Mouse (Mus musculus): Measurements from ENCODE around the gene Fam49a.
"Not testable (repeated sequence)": the region's sequence is repeated elsewhere in the genome, so short reads cannot be mapped to it uniquely, and the experiment has no call there.

Gene Fam49a

DNA sequence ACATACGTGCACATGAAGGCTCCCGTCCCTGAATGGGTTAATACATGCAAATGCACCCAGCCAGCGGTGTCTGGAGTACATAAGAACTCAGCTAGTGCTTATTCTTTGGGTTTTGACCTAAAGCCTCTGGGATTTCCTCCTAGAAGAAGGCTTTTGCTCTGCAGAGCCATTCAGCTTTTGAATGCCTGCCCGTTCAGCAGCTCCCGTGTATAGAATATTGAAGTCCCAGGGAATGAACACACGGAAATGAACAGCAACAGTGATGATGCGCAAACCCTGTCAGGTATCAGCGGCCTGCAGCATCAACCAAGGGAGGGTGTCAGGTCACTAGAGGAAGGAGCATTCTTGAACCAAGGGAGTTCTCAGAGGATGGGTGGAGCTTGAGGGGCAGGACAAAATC lies 52.4 kb downstream of the Fam49a start:
- DNase-seq (ENCODE audit: low read depth) = no peak

DNA sequence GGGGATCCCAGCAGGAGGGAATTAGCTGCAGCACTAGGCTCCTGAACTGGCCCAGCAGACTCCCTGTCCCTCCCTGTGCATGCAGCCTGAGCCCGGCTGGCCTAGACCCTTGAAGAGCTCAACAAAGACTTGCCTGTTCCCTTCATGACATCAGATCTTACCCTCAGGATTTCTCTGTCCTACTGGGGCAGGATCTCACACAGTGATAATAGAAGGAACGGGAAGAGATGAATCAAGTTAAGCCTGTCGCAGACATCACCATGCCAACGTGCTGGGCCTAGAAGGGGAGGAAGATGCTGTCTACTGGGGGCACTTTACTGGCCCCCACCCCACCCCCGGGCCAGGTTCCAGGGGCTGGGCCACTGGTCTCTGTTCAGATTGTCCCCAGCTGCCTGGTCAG lies 53.1 kb downstream of the Fam49a start:
- DNase-seq (ENCODE audit: low read depth) = no peak

DNA sequence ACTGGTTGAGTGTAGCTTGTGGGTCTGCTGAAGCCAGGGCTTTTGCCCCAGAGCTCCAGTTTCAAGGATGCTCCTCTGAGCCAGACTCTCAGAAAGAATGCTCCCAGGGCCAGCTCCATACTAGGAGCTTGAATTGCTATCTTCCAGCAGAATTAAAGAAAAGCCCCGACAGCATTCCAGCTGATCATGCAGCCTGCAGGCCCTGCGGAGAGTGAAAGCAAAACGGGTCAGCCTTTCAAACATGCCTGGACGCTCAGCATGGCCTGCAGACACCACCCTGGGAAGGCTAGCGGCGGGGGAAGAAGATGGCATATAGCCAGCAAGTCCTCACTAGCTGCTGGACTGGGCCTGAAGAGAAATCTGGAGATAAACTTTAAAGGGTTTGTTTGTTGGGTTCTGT lies 55.0 kb downstream of the Fam49a start:
- no peak for DNase-seq (ENCODE audit: low read depth)

DNA sequence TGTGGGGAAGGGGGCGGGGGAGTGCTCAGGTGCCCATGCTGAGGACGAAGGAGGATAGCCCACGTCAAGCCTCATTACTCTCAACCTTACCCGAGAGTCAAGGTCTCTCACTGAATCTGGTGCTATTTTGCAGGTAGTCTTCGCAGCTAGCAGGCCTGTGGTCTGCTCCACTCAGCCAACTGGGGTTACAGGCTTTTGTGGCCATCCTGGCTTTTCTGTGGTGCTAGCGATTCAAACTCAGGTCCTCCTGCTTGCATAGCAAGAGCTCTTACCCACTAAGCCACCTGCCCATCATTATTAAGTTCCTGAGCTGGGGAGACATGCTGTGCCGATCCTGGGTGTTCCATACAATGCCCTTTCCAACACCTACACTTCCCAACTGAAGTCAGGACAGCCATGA lies 55.7 kb downstream of the Fam49a start:
- no peak for DNase-seq (ENCODE audit: low read depth)

DNA sequence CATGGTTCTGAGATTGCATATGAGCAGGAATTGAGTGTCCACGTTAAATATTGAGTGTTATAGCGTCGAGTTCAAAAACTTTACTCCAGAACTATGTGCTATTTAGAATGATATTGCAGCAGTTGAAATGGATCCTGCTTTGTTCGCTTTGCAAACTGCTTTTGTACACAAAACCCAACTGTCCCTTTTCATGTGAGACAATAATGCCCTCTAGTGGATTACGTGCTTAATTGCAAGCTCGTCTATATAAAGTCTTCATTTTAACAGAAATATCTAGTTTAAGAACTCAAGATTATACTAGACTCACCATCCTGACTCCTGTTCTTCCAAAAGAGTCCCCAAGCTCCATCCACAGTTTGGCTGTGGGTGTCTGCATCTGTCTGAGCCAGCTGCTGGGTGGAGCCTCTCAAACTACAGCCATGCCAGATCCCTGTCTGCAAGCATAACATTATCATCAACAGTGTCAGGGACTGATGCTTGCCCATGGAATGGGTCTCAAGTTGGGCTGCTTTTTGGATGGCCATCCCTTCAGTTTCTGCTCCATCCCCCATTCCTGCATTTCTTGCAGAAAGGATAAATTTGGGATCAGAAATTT lies 56.3 kb downstream of the Fam49a start:
- peak; percentile 75 for DNase-seq (ENCODE audit: low read depth)

DNA sequence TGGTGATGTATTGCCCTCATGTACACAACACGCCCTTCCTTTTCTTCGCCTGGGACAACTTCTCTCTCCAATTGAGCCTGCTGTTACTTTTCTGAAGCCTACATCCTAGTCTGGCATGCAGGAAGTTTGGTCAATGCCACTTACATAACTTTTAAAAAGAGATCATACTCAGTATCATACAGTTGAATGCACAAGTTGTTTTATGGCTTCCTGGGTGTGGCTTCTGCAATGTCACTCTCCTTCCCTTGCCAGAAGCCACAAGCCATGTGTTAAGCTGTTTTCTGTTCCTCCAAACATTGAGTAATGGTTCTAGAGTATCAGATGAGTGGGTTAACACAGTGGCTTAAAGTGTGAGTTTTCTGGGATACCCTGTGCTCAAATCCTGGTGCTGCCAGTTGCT lies 58.8 kb downstream of the Fam49a start:
- peak; percentile 42 for DNase-seq (ENCODE audit: low read depth)

DNA sequence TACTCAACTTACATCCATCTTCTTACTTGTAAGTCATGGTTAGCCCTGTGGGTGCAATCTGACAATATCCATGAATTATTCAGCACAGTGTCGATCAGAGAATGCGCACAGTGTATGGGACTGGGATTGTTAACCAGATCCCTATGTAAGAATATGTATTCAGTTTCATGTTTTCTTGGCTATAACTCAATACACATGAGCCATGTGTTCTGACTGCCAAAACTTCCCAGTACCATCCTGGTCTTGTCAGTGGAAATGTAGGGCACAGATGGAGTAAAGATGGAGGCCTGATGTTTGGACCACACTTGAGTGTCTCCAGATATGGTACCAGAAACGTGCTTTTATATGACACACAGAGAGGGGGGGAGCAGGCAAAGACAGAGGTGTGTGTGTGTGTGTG lies 59.2 kb downstream of the Fam49a start:
- DNase-seq (ENCODE audit: low read depth) = no peak

DNA sequence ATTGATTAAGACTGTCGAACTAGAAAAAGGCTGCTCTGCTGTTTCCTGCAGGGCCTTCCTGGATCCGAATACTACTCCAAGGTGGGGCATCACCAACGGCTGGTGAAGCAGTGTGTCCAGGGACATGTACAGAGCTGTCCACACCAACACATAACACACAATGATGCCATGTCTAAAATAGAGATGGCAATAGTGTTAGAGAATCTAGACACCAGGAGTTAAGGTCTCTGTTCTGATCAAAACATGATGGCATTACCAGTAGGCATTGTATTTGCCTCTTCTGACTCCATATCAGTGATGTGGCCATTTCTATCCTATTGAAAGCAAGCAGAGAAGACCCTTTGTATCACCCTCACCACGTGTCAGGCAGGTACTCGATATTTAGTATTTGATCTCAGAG lies 61.1 kb downstream of the Fam49a start:
- no peak for DNase-seq (ENCODE audit: low read depth)

DNA sequence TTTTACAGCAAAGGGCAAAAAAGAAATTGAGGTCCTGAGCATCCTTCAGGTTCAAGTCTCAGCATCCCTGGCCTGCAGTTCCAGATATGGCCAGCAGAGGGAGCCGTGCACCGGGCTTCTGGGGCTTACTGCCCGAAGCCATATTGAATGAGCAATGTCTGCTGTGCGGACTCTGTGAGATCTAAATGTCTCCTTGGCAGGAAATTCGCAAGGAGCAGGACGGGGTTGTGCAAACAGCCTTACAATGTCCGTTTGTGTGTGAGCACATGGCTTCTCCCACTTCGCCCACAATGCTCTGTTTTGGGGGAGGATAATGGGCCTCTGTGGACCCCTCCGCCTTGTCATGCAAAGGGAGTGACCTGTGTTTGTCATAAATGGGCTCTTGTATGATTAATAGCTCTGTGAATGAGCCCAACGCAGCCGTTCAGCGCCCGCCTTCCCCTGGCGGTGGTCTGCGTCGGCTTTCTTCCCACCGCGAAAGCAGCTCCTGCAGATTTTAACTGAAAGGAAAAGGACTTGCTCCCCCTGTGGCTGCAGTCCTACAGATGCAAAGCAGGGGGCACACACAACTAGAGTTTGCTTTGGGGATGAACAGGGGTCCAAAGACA lies 61.8 kb downstream of the Fam49a start:
- peak; percentile 89 for DNase-seq (ENCODE audit: low read depth)

DNA sequence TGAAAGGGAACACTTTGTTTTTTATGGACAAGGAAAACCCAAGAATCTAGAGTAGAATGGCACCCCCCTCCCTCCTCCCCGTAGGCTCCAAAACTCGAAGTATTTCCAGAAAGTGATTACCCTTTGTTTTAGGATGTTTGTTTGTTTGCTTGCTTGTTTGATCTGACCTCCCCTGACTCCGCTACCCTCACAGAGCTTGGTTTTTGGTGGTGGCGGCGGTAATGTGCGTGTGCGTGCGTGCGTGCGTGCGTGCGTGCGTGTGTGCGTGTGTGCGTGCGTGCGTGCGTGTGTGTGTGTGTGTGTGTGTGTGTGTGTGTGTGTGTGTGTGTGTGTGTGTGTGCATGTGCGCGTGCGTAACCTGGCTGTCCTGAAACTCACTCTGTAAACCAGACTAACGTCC lies 62.3 kb downstream of the Fam49a start:
- DNase-seq (ENCODE audit: low read depth) = not testable (repeated sequence)

DNA sequence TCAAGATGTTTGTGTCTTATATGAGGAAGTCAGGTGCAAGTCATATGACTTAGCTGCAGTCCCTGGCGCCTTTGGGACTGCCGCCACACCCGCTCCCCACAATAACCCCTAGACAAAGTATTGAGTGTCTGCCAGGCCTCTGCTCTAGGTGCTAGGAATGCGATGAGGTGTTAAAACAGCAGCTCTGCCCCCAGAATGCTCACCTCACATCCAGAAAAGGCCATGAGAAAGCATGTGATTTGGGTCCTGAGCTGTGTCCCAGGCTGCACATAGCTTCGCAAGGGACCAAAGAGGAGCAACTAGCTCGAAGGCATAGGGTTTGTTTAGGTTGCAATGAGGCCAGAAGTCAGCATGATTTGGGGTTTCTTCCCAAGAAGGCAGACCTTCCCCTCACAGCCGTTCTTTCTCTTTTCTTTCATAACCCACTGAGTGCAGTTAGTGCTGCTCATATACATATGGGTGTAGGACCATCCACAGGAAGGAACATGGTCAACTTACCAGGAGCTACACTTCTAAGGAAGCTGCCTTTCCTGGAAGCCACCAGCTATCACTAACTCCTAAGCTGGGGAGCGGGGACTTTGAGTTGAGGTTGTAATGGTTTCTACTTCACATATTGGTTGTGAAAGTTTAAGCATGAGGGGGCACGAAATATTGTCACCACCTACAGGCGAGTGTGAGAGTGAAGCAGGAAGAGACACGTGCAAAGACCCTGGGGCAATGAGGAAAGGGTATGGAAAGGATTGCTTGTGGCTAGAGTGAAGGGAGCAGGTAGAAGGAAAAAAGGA lies 71.8 kb downstream of the Fam49a start:
- DNase-seq (ENCODE audit: low read depth) = no peak

DNA sequence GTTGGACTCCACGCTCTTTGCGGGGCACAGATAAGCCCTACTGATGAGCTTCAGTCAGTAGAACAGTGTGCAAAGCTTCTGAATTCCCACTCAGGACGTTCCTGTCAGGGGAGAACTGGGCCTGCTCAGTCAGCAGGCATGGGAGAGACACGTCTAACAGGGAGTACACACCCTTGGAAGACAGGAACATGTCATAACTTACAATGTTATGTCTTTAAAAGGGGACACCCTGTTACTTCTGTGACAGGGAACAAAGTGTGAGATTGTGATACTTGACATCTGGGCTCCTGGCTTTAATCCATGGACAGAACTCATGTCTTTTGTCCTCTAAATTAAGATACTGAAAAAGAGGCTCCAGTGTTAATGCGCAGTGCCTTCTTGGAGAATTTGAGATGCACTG lies 72.5 kb downstream of the Fam49a start:
- no peak for DNase-seq (ENCODE audit: low read depth)

DNA sequence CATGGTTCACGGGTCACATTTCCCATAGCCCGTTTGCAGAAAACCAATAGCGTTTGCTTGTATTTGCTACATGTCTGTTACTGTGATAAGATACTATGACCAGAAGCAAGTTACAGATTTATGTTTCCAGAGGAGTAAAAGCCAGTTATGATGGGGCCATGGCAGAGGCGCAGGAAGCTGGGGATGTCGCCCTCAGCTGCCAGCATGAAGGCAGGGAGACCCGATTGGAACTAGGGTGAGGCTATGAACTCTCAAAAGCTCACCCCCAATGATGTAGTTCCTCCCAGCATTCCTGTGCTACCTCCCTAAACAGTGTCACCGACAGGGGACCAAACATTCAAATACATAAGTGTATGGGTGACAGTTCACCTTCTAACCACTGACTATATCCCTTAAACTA lies 73.6 kb downstream of the Fam49a start:
- DNase-seq (ENCODE audit: low read depth) = no peak

DNA sequence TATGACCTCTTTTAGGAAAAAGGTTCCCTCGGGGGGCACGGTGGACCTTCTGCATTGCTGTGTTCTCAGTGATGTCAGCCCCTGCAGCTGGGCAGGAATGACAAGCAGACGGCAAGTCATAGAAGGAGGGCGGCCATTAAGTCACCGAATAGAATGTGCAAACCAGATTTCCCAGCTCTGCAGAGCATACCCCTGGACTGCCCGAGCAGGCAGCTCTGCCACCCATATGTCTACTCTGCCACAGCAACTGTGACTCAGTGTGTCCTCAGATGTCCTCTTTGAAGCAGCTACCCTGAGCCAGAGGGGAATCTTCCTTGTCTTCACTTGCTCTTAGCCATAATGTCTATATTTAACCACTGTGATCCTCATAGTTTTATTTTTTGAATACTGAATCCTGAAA lies 75.4 kb downstream of the Fam49a start:
- no peak for DNase-seq (ENCODE audit: low read depth)

DNA sequence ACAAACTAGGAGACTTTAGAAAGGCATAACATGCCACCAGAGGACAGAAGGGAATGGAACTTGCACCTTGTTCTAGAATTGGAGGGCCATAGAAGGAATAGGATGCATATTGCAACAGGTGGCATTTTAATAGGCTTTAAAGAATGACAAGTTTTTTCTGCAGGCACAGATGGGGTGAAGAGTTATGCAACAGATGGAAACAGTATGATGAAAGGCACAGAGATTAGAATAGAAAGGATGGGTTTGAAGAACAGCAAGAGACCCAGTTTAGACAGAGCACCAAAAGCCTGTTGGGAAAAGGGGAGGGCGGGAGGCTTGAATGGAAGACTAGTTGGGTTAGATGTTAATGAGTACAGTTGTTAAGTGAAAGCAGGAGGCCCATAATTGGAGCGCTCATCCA lies 81.4 kb downstream of the Fam49a start:
- DNase-seq (ENCODE audit: low read depth) = no peak

DNA sequence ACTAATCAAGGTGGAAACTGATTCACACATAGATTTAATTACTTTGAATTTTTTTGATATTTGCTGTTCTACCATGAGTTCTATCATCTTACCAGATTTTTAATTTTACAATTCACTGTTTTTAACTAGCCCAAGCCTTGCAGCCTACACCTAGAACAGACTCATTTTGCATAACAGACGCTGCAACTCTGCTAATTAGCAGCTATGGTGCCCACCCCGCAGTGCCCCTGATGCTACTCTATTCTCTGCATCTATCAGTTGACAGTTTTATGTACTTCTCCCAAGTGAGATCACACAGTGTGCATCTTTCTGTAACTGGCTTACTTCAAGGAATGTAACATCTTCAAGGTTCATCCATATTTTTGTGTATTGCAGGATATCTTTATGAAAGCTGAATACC lies 86.7 kb downstream of the Fam49a start:
- no peak for DNase-seq (ENCODE audit: low read depth)

DNA sequence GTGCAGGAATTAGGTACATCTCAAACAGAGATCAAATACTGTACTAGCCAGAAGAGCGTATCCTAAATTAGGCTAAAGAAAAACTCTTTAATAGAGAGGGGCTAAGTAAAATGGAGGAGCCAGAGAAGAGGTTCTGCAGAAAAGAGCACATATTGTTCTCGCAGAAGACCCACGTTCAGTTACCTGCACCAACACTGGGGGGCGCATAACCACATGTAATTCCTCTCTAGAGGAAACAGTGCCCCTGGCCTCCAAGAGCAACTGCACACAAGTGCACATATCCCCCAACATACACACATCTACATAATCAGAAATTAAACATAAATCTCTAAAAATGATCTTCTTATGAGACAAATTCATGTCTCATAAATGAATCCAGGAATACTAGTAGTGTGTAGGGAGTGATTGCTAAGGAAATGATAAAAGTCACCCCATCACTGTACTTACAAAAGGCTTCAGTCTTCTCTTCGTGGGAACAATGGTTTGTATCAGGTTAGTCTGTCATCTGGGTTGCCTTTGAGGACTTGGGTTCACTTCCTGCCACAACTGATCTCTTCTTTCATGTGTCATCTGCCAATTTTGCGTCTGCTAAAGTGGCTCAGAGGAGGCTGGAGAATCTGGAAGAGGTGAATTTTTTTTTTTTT lies 87.8 kb downstream of the Fam49a start:
- DNase-seq (ENCODE audit: low read depth) = peak; percentile 73

DNA sequence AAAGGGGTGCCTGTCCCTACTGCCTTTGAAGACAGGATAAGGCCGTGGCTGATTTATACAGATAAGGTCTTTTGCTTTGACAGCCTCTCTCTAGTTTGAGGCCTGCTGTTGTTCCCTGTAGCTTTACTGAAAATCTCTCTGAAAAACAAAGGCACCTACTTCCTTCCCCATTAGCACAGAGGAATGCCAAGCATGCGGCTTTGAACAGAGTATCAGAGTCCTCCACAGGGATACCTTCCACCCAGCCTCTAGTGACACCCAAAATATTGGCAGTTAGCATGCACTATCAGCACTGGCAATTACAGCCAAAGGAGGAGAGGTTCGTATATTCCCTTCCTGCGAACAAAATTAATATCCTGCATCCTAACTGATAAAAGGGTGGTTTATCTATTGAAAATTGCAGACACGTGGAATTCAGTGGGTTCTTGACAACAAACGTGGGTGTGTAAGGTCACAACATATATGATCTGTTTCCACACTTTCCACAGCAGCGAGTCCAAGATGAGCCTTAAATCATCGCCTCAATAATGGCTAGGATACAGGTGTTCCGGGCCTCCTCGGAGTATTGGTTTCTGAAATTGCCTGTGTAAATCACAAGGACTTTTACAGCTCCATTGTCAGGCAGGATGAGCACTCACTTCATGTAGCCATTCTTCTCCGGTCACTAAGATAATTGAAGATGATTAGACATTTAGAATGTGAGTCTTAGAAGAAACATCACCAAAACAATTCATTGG lies 90.0 kb downstream of the Fam49a start:
- peak; percentile 21 for DNase-seq (ENCODE audit: low read depth)

DNA sequence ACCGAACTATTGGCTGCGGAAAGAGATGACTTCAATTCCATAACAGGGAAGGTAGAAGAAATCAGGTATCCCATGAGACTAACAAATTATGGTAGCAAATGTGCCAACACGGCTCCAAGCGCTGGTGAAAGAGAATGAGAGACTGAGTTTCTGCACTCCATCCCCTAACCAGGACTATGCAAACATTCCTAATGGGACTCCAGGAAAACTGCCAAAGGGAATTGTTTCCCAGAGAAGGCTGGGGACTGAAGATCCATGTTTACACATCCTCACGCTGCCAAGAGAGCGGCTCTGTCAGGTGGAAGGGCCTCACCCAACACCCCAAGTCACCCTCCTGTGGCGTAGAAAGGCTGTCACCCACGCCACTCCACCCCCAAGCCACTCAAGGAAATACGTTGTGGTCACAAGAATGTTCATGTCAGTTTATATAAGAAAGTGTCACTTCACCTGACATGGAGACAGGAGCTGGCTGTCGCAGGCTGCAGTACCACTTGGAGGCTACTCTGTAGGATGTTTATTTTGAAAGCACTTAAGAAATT lies 92.2 kb downstream of the Fam49a start:
- peak; percentile 49 for DNase-seq (ENCODE audit: low read depth)

DNA sequence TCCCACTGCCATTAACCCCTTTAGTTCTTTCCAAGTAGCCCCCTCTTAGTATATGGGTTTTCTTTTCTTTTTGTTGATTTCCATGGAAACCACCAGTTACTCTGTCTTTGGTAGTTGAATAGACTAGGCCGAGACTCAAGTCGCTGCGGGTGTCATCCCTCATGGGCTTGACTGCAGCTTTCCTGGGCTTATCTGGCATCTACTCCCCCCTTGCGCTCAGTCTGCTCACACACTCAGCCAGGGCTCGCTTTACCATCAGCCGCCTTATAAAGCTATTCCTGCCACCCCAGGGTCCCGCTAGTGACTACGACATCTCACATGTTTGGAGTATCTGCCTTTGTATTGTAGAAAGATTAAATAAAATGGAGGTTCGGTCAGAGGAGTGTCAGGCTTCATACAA lies 94.1 kb downstream of the Fam49a start:
- DNase-seq (ENCODE audit: low read depth) = no peak

DNA sequence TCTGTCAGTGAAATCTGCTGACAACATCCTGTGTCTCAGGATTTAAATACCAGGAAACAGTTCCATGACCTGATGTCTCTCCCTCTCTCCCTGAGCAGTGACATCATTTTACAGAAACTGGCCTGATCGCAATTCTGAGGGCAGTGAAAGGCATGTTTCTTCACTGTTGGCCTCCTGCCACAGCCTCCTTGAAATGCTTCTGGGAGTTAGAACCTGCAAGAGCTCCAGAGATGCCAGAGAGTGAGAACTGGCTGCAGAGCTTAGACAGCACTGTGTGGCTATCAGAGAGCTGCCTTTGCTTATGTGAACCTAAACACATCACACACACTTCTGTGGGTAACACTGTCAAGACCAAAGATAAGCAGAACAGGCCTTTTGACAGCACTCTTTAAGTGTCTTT lies 94.5 kb downstream of the Fam49a start:
- DNase-seq (ENCODE audit: low read depth) = no peak

DNA sequence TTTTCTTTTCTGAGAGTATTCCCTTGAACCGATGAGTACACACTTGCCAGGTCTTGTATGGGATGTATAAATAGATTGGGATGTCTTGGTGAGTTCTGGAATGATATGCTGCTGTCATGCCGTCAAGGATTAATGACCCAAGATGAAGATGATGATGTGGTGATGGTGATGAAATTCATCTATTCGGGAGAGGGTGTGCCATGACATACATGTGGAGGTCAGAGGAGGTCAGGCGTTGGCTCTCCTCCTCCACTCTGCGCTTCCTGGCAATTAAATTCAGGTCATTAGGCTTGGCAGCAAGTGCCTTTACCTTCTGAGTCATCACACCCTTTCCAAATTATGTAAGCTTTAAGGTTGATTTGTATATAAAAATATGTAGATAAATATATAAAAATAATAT lies 95.0 kb downstream of the Fam49a start:
- DNase-seq (ENCODE audit: low read depth) = no peak
